Mouse (Mus musculus): ENCODE measurements at regions not wholly inside any gene's neighbourhood (a gene's known extent, or its start where the extent isn't known, plus 50 kb on each side); places are given as distances from the start of the nearest gene placed in this dataset.

GRCm38 (mm10) chr14:61788998-61789790 lies 181.9 kb downstream of the Kcnrg start:
- peak; percentile 98 for ATAC-seq (replicated peaks; ENCODE audit: insufficient number of reproducible peaks, low FRiP score, low TSS enrichment, poor library complexity, severe bottlenecking)

- no peak for ATAC-seq (replicated peaks; ENCODE audit: insufficient number of reproducible peaks, low FRiP score, low TSS enrichment, poor library complexity, severe bottlenecking)
Measured at GRCm38 (mm10) chr14:61795976-61796645, 188.9 kb downstream of the Kcnrg start.

GRCm38 (mm10) chr14:61796671-61797070 lies 189.4 kb downstream of the Kcnrg start:
- ATAC-seq (replicated peaks; ENCODE audit: insufficient number of reproducible peaks, low FRiP score, low TSS enrichment, poor library complexity, severe bottlenecking) = no peak

GRCm38 (mm10) chr14:61803421-61803925 lies 196.2 kb downstream of the Kcnrg start:
- ATAC-seq (replicated peaks; ENCODE audit: insufficient number of reproducible peaks, low FRiP score, low TSS enrichment, poor library complexity, severe bottlenecking) = no peak

- ATAC-seq (replicated peaks; ENCODE audit: insufficient number of reproducible peaks, low FRiP score, low TSS enrichment, poor library complexity, severe bottlenecking) = no peak
Measured at GRCm38 (mm10) chr14:61805433-61805832, 198.2 kb downstream of the Kcnrg start.

- no peak for ATAC-seq (replicated peaks; ENCODE audit: insufficient number of reproducible peaks, low FRiP score, low TSS enrichment, poor library complexity, severe bottlenecking)
Measured at GRCm38 (mm10) chr14:61808193-61808592, 200.9 kb downstream of the Kcnrg start.

GRCm38 (mm10) chr14:61809716-61810437 lies 202.6 kb downstream of the Kcnrg start:
- ATAC-seq (replicated peaks; ENCODE audit: insufficient number of reproducible peaks, low FRiP score, low TSS enrichment, poor library complexity, severe bottlenecking) = no peak

- ATAC-seq (replicated peaks; ENCODE audit: insufficient number of reproducible peaks, low FRiP score, low TSS enrichment, poor library complexity, severe bottlenecking) = no peak
Measured at GRCm38 (mm10) chr14:61810836-61811235, 203.6 kb downstream of the Kcnrg start.

GRCm38 (mm10) chr14:61817711-61818110 lies 210.5 kb downstream of the Kcnrg start:
- ATAC-seq (replicated peaks; ENCODE audit: insufficient number of reproducible peaks, low FRiP score, low TSS enrichment, poor library complexity, severe bottlenecking) = no peak

GRCm38 (mm10) chr14:61818365-61818764 lies 211.1 kb downstream of the Kcnrg start:
- ATAC-seq (replicated peaks; ENCODE audit: insufficient number of reproducible peaks, low FRiP score, low TSS enrichment, poor library complexity, severe bottlenecking) = no peak

- no peak for ATAC-seq (replicated peaks; ENCODE audit: insufficient number of reproducible peaks, low FRiP score, low TSS enrichment, poor library complexity, severe bottlenecking)
Measured at GRCm38 (mm10) chr14:61819251-61819650, 212.0 kb downstream of the Kcnrg start.

- ATAC-seq (replicated peaks; ENCODE audit: insufficient number of reproducible peaks, low FRiP score, low TSS enrichment, poor library complexity, severe bottlenecking) = peak; percentile 50
Measured at GRCm38 (mm10) chr14:61834291-61834936, 227.2 kb downstream of the Kcnrg start.

GRCm38 (mm10) chr14:61835729-61836128 lies 228.5 kb downstream of the Kcnrg start:
- no peak for ATAC-seq (replicated peaks; ENCODE audit: insufficient number of reproducible peaks, low FRiP score, low TSS enrichment, poor library complexity, severe bottlenecking)

GRCm38 (mm10) chr14:61836231-61836630 lies 229.0 kb downstream of the Kcnrg start:
- ATAC-seq (replicated peaks; ENCODE audit: insufficient number of reproducible peaks, low FRiP score, low TSS enrichment, poor library complexity, severe bottlenecking) = peak; percentile 85

GRCm38 (mm10) chr14:61836965-61837364 lies 229.7 kb downstream of the Kcnrg start:
- ATAC-seq (replicated peaks; ENCODE audit: insufficient number of reproducible peaks, low FRiP score, low TSS enrichment, poor library complexity, severe bottlenecking) = no peak

- no peak for ATAC-seq (replicated peaks; ENCODE audit: insufficient number of reproducible peaks, low FRiP score, low TSS enrichment, poor library complexity, severe bottlenecking)
Measured at GRCm38 (mm10) chr14:61837851-61838250, 230.6 kb downstream of the Kcnrg start.

GRCm38 (mm10) chr14:61842476-61842875 lies 235.2 kb downstream of the Kcnrg start:
- no peak for ATAC-seq (replicated peaks; ENCODE audit: insufficient number of reproducible peaks, low FRiP score, low TSS enrichment, poor library complexity, severe bottlenecking)

- no peak for ATAC-seq (replicated peaks; ENCODE audit: insufficient number of reproducible peaks, low FRiP score, low TSS enrichment, poor library complexity, severe bottlenecking)
Measured at GRCm38 (mm10) chr14:61846441-61846840, 239.2 kb downstream of the Kcnrg start.

GRCm38 (mm10) chr14:61850244-61850643 lies 243.0 kb downstream of the Kcnrg start:
- no peak for ATAC-seq (replicated peaks; ENCODE audit: insufficient number of reproducible peaks, low FRiP score, low TSS enrichment, poor library complexity, severe bottlenecking)

Data from monocyte, adult 5-6 weeks (primary cell).